Mouse (Mus musculus) neural tube, embryonic 11.5 days (tissue): ENCODE data around the gene Scrn1. TPM values are rescaled to one million over a fixed set of nuclear protein-coding genes. Genes with fewer than 3 reads are reported as not detected.

Experiments
- ATAC-seq: fragments of 200-750 bp; cut with Nextera tagmentation; 2 replicates; pipeline ENCODE4 v1.8.0; 2017; ENCODE audit warnings: moderate number of reproducible peaks, mild to moderate bottlenecking, moderate TSS enrichment, moderate library complexity; ENCODE audit not compliant: insufficient read depth, low FRiP score, low TSS enrichment
- DNase-seq: peaks from one replicate; pipeline ENCODE4 v3.0.0-alpha.2; 2015; ENCODE audit warnings: low spot score
- H3K27ac ChIP-seq: fragments of 300-500 bp; sonication (generic); 2 replicates; pipeline ENCODE4 v1.5.1; 2014; ENCODE audit warnings: low read depth, mild to moderate bottlenecking, low read length
- H3K27me3 ChIP-seq: fragments of 300-500 bp; sonication (generic); 2 replicates; pipeline ENCODE4 v1.6.1; 2014; ENCODE audit warnings: mild to moderate bottlenecking, low read length, mixed read lengths; ENCODE audit not compliant: control insufficient read depth, insufficient read depth
- H3K36me3 ChIP-seq: fragments of 300-500 bp; sonication (generic); 2 replicates; pipeline ENCODE4 v1.6.1; 2014; ENCODE audit warnings: mild to moderate bottlenecking, low read length, moderate library complexity, mixed read lengths; ENCODE audit not compliant: control insufficient read depth, insufficient read depth
- H3K4me1 ChIP-seq: fragments of 300-500 bp; sonication (generic); 2 replicates; pipeline ENCODE4 v1.6.1; 2014; ENCODE audit warnings: low read length, mixed read lengths; ENCODE audit not compliant: control insufficient read depth, insufficient read depth
- H3K4me2 ChIP-seq: fragments of 300-500 bp; sonication (generic); 2 replicates; pipeline ENCODE4 v1.6.1; 2014; ENCODE audit warnings: low read depth, mild to moderate bottlenecking, moderate library complexity
- H3K4me3 ChIP-seq: fragments of 300-500 bp; sonication (generic); 2 replicates; pipeline ENCODE4 v1.5.1; 2014; ENCODE audit warnings: low read depth, low read length
- H3K9ac ChIP-seq: fragments of 300-500 bp; sonication (generic); 2 replicates; pipeline ENCODE4 v1.6.1; 2014; ENCODE audit warnings: mild to moderate bottlenecking, low read length
- H3K9me3 ChIP-seq: fragments of 300-500 bp; sonication (generic); 2 replicates; pipeline ENCODE4 v1.6.1; 2016; ENCODE audit warnings: low read length; ENCODE audit not compliant: control insufficient read depth
- WGBS: fragments of 180-500 bp; shearing (Covaris S2); extraction: QIAGEN DNeasy Blood & Tissue Kit; methylation state at CpG from one replicate; pipeline ENCODE4 v1.1.7; 2014; 5-methylcytosine and 5-hydroxymethylcytosine counted together
- polyA plus RNA-seq: library from polyadenylated mRNA; unstranded; fragments of >200 nt; fragmentation: Nextera tagmentation; extraction: Ambion mirVana; gene quantifications from 2 replicates; pipeline ENCODE4 v1.2.1, GENCODE M21; 2014

The Scrn1 gene
- polyA plus RNA-seq, 1 experiment from 2014 or later, result 66.7 TPM

GRCm38 (mm10) chr6:54548314-54549019 is 17.8 kb downstream of the Scrn1 start:
- no peak overlapping the region for H3K4me3 ChIP-seq
- H3K4me1 ChIP-seq, result peaks cover 6% of the 10 kb centered on the region; the same call in 1 of the 2 replicates
- H3K9me3 ChIP-seq, result no peaks in the 10 kb centered on the region
- no peaks in the 10 kb centered on the region for H3K36me3 ChIP-seq
- 84% methylated on average over 13 of the region's 13 CpGs for WGBS
- no peak overlapping the region for H3K9ac ChIP-seq
- H3K27ac ChIP-seq, result 0 out of 2 replicates have a peak overlapping the region, but pooled peaks have one; percentile 34
- DNase-seq, result no peak
- no peaks in the 10 kb centered on the region for H3K27me3 ChIP-seq
- H3K4me2 ChIP-seq, result no peak overlapping the region
- no peak; the same call in 1 of the 2 replicates for ATAC-seq

DNA sequence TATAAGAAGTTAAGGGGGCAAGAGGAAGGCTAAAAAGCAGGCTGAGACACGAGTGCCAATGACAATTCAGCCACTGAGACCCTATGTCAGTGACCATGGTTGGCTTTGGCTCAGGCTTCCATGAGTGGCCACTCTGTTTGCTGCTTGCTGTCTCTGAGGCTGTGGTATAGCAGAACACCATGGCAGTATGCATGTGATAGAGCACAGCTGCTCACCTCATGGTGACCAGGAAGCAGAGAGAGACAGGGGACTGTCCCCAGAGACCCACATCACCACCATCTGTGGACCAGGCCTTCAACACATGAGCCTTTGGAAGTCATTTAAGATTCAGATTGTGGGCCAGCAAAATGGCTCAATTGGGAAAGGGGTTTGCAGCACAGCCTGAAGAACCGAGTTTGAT is 22.6 kb downstream of the Scrn1 start:
- DNase-seq (no peak), ATAC-seq (no peak)
- 83% methylated on average over 2 of the region's 2 CpGs for WGBS

DNA sequence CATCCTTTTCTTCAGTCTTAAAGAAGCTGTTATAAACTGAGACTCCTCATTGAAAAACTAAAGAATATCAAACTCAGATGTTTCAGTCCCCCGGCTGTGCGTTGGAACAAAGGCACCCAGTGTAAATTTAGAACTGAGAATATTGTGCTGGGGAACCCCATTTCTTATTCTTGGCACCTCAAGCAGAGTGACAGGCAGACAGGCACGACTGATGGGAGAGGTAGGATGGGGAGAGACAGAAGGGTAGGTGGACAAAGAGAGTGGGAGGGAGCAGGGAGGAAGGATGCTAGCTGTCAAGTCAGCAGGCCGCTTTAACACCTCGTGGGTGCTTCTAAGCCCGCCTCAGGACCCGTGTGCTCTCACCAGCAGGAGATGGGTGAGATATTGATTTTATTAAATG is 23.5 kb downstream of the Scrn1 start:
- Histone ChIP-seq H3K27me3 (no peaks in the 10 kb centered on the region), H3K27ac (no peak overlapping the region), H3K9ac (no peak overlapping the region), H3K9me3 (no peaks in the 10 kb centered on the region), H3K4me1 (peaks cover 18% of the 10 kb centered on the region), H3K36me3 (no peaks in the 10 kb centered on the region), H3K4me2 (no peak overlapping the region), H3K4me3 (no peak overlapping the region)
- WGBS, result 88% methylated on average over 7 of the region's 7 CpGs
- ATAC-seq (no peak), DNase-seq (no peak)

More for the DNA sequence above, 22.6 kb downstream of the Scrn1 start:
- Histone ChIP-seq H3K9me3 (no peaks in the 10 kb centered on the region), H3K4me1 (peaks cover 17% of the 10 kb centered on the region), H3K4me3 (no peak overlapping the region), H3K27me3 (no peaks in the 10 kb centered on the region), H3K36me3 (no peaks in the 10 kb centered on the region), H3K27ac (no peak overlapping the region), H3K4me2 (no peak overlapping the region), H3K9ac (no peak overlapping the region)

- Histone ChIP-seq H3K4me1 (peaks cover 18% of the 10 kb centered on the region), H3K4me3 (no peak overlapping the region), H3K27me3 (no peaks in the 10 kb centered on the region), H3K27ac (no peak overlapping the region), H3K9ac (no peak overlapping the region), H3K36me3 (no peaks in the 10 kb centered on the region), H3K4me2 (no peak overlapping the region), H3K9me3 (no peaks in the 10 kb centered on the region)
- DNase-seq, result no peak
- 76% methylated on average over 9 of the region's 9 CpGs for WGBS
- no peak for ATAC-seq
These were observed 25.9 kb downstream of the Scrn1 start for GRCm38 (mm10) chr6:54540252-54540887.

- Histone ChIP-seq H3K4me2 (no peak overlapping the region), H3K9ac (no peak overlapping the region), H3K27ac (no peak overlapping the region), H3K27me3 (no peaks in the 10 kb centered on the region), H3K4me3 (no peak overlapping the region), H3K9me3 (no peaks in the 10 kb centered on the region), H3K4me1 (peaks cover 18% of the 10 kb centered on the region), H3K36me3 (no peaks in the 10 kb centered on the region)
- 80% methylated on average over 7 of the region's 7 CpGs for WGBS
- DNase-seq (no peak), ATAC-seq (no peak)
These were observed 26.9 kb downstream of the Scrn1 start for GRCm38 (mm10) chr6:54539396-54539795.

DNA sequence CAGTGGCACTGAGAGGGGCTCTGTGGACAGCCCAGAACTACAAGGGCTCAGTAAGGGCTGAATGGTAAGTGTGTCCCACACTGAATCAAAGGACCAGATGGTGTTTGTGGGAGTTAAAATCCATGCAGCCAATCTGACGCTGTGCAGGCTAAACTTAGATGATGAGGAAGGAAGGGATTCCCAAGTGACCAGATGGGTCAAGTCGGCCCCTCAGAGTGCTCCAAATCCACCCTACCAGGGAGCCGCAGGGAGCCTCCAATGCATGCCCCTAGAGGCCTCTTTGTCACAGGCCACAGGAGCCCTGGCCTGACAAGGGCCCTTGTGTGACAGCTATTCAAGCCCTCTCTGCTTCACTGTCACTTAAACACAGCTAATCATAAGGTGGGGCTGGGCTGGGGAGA is 27.5 kb downstream of the Scrn1 start:
- peak; percentile 33 for DNase-seq
- Histone ChIP-seq H3K4me2 (no peak overlapping the region), H3K36me3 (no peaks in the 10 kb centered on the region), H3K27ac (no peak overlapping the region), H3K9me3 (no peaks in the 10 kb centered on the region), H3K9ac (no peak overlapping the region), H3K4me1 (peaks cover 18% of the 10 kb centered on the region), H3K27me3 (no peaks in the 10 kb centered on the region), H3K4me3 (no peak overlapping the region)
- peak; percentile 41; the same call in 1 of the 2 replicates for ATAC-seq
- 8% methylated on average over 3 of the region's 3 CpGs for WGBS

- ATAC-seq, result no peak
- H3K9me3 ChIP-seq, result no peaks in the 10 kb centered on the region
- no peaks in the 10 kb centered on the region for H3K36me3 ChIP-seq
- no peak overlapping the region for H3K27ac ChIP-seq
- peaks cover 18% of the 10 kb centered on the region for H3K4me1 ChIP-seq
- no peak overlapping the region for H3K9ac ChIP-seq
- H3K4me3 ChIP-seq, result no peak overlapping the region
- no peaks in the 10 kb centered on the region for H3K27me3 ChIP-seq
- H3K4me2 ChIP-seq, result no peak overlapping the region
- 88% methylated on average over 7 of the region's 7 CpGs for WGBS
- DNase-seq, result no peak
These were observed 29.2 kb downstream of the Scrn1 start for GRCm38 (mm10) chr6:54537053-54537452.

GRCm38 (mm10) chr6:54535485-54535884 is 30.8 kb downstream of the Scrn1 start:
- Histone ChIP-seq H3K4me1 (peaks cover 17% of the 10 kb centered on the region), H3K9me3 (no peaks in the 10 kb centered on the region), H3K27me3 (no peaks in the 10 kb centered on the region), H3K27ac (no peak overlapping the region), H3K9ac (no peak overlapping the region), H3K4me3 (no peak overlapping the region), H3K36me3 (no peaks in the 10 kb centered on the region), H3K4me2 (no peak overlapping the region)
- 94% methylated on average over 4 of the region's 4 CpGs for WGBS
- DNase-seq, result no peak
- ATAC-seq, result no peak

GRCm38 (mm10) chr6:54531048-54531481 is 35.2 kb downstream of the Scrn1 start:
- WGBS, result 66% methylated on average over 8 of the region's 8 CpGs
- H3K9ac ChIP-seq, result no peak overlapping the region
- no peak overlapping the region for H3K4me3 ChIP-seq
- no peaks in the 10 kb centered on the region for H3K36me3 ChIP-seq
- H3K27me3 ChIP-seq, result no peaks in the 10 kb centered on the region
- no peak overlapping the region for H3K4me2 ChIP-seq
- H3K9me3 ChIP-seq, result no peaks in the 10 kb centered on the region
- H3K4me1 ChIP-seq, result no peaks in the 10 kb centered on the region
- H3K27ac ChIP-seq, result no peak overlapping the region
- DNase-seq, result no peak
- no peak for ATAC-seq
